Mouse (Mus musculus) right cerebral cortex, adult 18-20 months (tissue): ENCODE results near the gene Npr2.
A peak's percentile ranks its signal among the peaks of the same experiment; 100 is the strongest.

ENCODE experiments used
- DNase-seq: peaks from one replicate; pipeline ENCODE4 v3.0.0; 2022; ENCODE audit warnings: mixed read lengths

The Npr2 gene

GRCm38 (mm10) chr4:43673703-43674102 is 42.0 kb downstream of the Npr2 start:
- DNase-seq: no peak

GRCm38 (mm10) chr4:43674974-43675373 is 43.2 kb downstream of the Npr2 start:
- no peak for DNase-seq

- no peak for DNase-seq
Observed at GRCm38 (mm10) chr4:43675608-43676007, 43.9 kb downstream of the Npr2 start.

GRCm38 (mm10) chr4:43678541-43678940 is 46.8 kb downstream of the Npr2 start:
- DNase-seq: no peak

GRCm38 (mm10) chr4:43679416-43680043 is 47.8 kb downstream of the Npr2 start:
- no peak for DNase-seq

GRCm38 (mm10) chr4:43690021-43690420 is 58.3 kb downstream of the Npr2 start:
- DNase-seq: no peak

GRCm38 (mm10) chr4:43691026-43691425 is 59.3 kb downstream of the Npr2 start:
- peak; percentile 27 for DNase-seq

GRCm38 (mm10) chr4:43693806-43694241 is 62.1 kb downstream of the Npr2 start:
- DNase-seq: no peak

- no peak for DNase-seq
Observed at GRCm38 (mm10) chr4:43694439-43695248, 62.9 kb downstream of the Npr2 start.

GRCm38 (mm10) chr4:43695249-43695671 is 63.5 kb downstream of the Npr2 start:
- DNase-seq: no peak

- no peak for DNase-seq
Observed at GRCm38 (mm10) chr4:43696561-43696960, 64.8 kb downstream of the Npr2 start.

- DNase-seq: no peak
Observed at GRCm38 (mm10) chr4:43700707-43701106, 69.0 kb downstream of the Npr2 start, which contains the start of gene Olfr70. Gene Olfr70 (minus strand): TSS chr4:43700807.
